Mouse (Mus musculus): ENCODE measurements at regions not wholly inside any gene's neighbourhood (a gene's known extent, or its start where the extent isn't known, plus 50 kb on each side); places are given as distances from the start of the nearest gene placed in this dataset.

DNA sequence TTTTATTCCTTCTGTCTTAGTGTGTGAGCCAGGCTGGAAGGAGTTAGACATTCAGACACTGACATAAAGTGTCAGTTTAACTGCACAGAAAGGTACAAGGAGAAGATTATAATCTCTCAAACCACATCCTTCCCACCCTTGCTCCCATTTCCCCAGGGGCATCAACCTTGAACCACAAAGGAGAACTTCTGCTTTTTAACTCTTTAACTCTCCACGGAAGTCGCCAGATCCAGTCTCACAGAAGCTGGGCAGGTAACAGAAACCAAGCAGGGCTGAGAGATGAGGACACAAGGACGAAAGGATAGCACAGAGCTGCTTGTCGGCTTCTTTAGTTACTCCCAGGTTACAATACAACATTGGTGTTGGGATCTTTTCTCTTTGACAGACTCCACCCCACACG lies 176.0 kb upstream of the Nrip1 start:
- TF ChIP-seq CTCF (conservative IDR thresholded peaks at IDR 0.05; ENCODE audit: insufficient read depth, insufficient read length, low read depth, low read length) (no peak), POLR2A (IDR thresholded peaks at IDR 0.05; ENCODE audit: low read depth, low read length) (no peak)

Measured in kidney, adult 2 months (tissue).